Mouse (Mus musculus) lung, postnatal 0 days (tissue): ENCODE results near the gene Cdkn1b. TPM values are rescaled to one million over a fixed set of nuclear protein-coding genes. Genes with fewer than 3 reads are reported as not detected.

Experiments used
- ATAC-seq: fragments of 200-750 bp; cut with Nextera tagmentation; 2 replicates; pipeline ENCODE4 v1.8.0; 2017; ENCODE audit warnings: moderate library complexity
- DNase-seq: peaks from one replicate; pipeline ENCODE4 v3.0.0-alpha.2; 2016; ENCODE audit warnings: low spot score
- H3K27ac ChIP-seq: fragments of 300-500 bp; sonication (generic); 2 replicates; pipeline ENCODE4 v1.5.1; 2014; ENCODE audit warnings: antibody characterized with exemption, mild to moderate bottlenecking, low read length, mixed read lengths
- H3K27me3 ChIP-seq: fragments of 300-500 bp; sonication (generic); replicated peaks from 2 replicates; pipeline ENCODE4 v1.6.1; 2014; ENCODE audit warnings: low read length, mixed read lengths; ENCODE audit not compliant: insufficient read depth
- H3K36me3 ChIP-seq: fragments of 300-500 bp; sonication (generic); 2 replicates; pipeline ENCODE4 v1.6.1; 2014; ENCODE audit warnings: low read length, mixed read lengths; ENCODE audit not compliant: insufficient read depth
- H3K4me1 ChIP-seq: fragments of 300-500 bp; sonication (generic); 2 replicates; pipeline ENCODE4 v1.6.1; 2014; ENCODE audit warnings: antibody characterized with exemption, low read depth, low read length, mixed read lengths; ENCODE audit not compliant: insufficient read depth
- H3K4me2 ChIP-seq: fragments of 300-500 bp; sonication (generic); replicated peaks from 2 replicates; pipeline ENCODE4 v1.6.1; 2014; ENCODE audit warnings: low read depth, mild to moderate bottlenecking, low read length, moderate library complexity, mixed read lengths
- H3K4me3 ChIP-seq: fragments of 300-500 bp; sonication (generic); 2 replicates; pipeline ENCODE4 v1.5.1; 2014; ENCODE audit warnings: low read depth, low read length
- H3K9ac ChIP-seq: fragments of 300-500 bp; sonication (generic); replicated peaks from 2 replicates; pipeline ENCODE4 v1.6.1; 2014; ENCODE audit warnings: low read depth, mild to moderate bottlenecking
- H3K9me3 ChIP-seq: fragments of 300-500 bp; sonication (generic); 2 replicates; pipeline ENCODE4 v1.6.1; 2016; ENCODE audit warnings: low read length, mixed read lengths
- CTCF ChIP-seq: IDR thresholded peaks from 2 replicates; pipeline ENCODE4 v1.5.1; 2016; ENCODE audit warnings: antibody characterized with exemption, mild to moderate bottlenecking
- EP300 ChIP-seq: IDR thresholded peaks from 2 replicates; pipeline ENCODE4 v1.6.1; 2016; ENCODE audit warnings: antibody characterized with exemption, mild to moderate bottlenecking, control low read depth
- WGBS: fragments of 180-500 bp; shearing (Covaris S2); extraction: QIAGEN DNeasy Blood & Tissue Kit; methylation state at CpG from one replicate; pipeline ENCODE4 v1.1.7; 2014; 5-methylcytosine and 5-hydroxymethylcytosine counted together
- polyA plus RNA-seq: library from polyadenylated mRNA; unstranded; fragments of >200 nt; fragmentation: Nextera tagmentation; extraction: Ambion mirVana; gene quantifications from 2 replicates; pipeline ENCODE4 v1.2.1, GENCODE M21; 2015

Cdkn1b gene
- polyA plus RNA-seq, 1 experiment from 2014 or later, result 46.2 TPM

DNA sequence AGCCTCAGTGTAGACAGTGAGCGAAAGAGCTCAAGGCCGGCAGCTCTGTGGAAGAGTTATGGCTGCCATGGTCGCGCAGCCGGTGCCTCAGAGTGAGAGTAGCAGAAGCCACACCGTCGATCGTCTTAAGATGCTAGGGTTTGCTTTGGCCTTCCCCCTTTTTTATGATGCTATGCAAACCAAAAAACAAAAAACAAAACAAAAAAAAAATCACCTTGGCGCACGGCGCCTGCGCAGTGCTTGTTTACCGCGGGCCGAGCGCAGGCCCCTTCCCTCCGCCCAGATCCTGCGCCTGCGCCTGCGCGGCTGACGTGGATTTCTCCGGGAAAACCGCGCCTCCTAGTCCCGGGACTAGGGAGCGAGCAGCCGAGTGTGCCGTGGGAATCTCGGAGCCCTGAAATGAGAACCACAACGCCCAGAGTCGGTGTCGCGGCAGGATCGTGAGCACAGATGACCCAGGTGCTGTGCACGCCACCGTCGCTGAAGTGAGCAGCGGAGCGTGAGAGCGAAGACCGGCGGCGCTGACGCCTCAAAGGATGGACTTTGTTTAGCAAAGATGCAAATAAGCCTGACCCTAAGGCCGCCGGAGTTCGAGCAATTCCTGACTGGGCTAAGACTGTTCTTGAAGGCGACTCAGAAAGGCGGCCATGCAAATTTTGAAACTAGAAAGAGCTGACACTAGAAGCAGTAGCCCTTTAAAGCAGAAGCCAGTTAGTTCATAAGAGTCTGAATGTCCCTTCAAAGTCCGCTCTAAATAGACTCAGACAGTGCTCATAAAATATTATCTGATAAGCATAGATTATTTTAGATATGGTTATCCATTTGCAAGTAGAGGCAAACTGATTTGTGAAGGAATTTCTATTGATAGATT is 21.9 kb upstream of the Cdkn1b start, which contains the start of gene Gpr19:
Gpr19 (minus strand) TSS at position 484 of the 871 bp plus-strand sequence.
- peak; percentile 97 for ATAC-seq

DNA sequence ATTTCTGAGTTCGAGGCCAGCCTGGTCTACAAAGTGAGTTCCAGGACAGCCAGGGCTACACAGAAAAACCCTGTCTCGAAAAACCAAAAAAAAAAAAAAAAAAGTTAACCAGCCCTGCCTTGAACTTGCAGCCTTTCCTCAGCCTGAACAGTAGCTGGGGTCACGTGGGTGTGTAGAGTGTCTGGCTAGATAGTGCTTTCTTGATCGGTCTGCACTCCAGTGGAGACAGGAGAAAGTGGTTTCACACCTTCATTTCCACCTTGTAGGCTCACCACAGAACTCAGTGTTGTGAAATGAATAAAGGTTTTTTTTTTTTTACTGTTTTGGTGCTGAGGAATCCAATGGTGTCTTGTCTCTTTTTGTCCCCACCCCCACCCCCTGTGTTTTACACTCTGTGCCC is 16.8 kb upstream of the Cdkn1b start:
- DNase-seq (no peak), ATAC-seq (no peak)
- no peaks in the 10 kb centered on the region for H3K36me3 ChIP-seq
- TF ChIP-seq CTCF, result no peak
- no peak for TF ChIP-seq EP300
- H3K4me2 ChIP-seq, result no peak overlapping the region
- H3K27ac ChIP-seq, result no peak overlapping the region
- H3K9ac ChIP-seq, result no peak overlapping the region
- H3K27me3 ChIP-seq, result no peaks in the 10 kb centered on the region
- H3K9me3 ChIP-seq, result no peaks in the 10 kb centered on the region
- 91% methylated on average over 3 of the region's 4 CpGs for WGBS
- no peaks in the 10 kb centered on the region for H3K4me1 ChIP-seq
- no peak overlapping the region for H3K4me3 ChIP-seq

More for the DNA sequence above, 21.9 kb upstream of the Cdkn1b start, which contains the start of gene Gpr19:
- H3K27me3 ChIP-seq, result no peaks in the 10 kb centered on the region
- peak within 1 kb of the TSS; percentile 61 for H3K9ac ChIP-seq
- H3K4me2 ChIP-seq, result peak within 1 kb of the TSS; percentile 56
- no peaks in the 10 kb centered on the region for H3K4me1 ChIP-seq
- H3K9me3 ChIP-seq, result no peaks in the 10 kb centered on the region
- TF ChIP-seq EP300 (peak; percentile 62; the same call in 1 of the 2 replicates), CTCF (peak; percentile 46; the same call in 1 of the 2 replicates)
- H3K27ac ChIP-seq, result peak within 1 kb of the TSS; percentile 100
- no peaks in the 10 kb centered on the region for H3K36me3 ChIP-seq
- peak; percentile 98 for DNase-seq
- H3K4me3 ChIP-seq, result peak within 1 kb of the TSS; percentile 55
- WGBS, result under 1% methylated on average over 51 of the region's 51 CpGs

DNA sequence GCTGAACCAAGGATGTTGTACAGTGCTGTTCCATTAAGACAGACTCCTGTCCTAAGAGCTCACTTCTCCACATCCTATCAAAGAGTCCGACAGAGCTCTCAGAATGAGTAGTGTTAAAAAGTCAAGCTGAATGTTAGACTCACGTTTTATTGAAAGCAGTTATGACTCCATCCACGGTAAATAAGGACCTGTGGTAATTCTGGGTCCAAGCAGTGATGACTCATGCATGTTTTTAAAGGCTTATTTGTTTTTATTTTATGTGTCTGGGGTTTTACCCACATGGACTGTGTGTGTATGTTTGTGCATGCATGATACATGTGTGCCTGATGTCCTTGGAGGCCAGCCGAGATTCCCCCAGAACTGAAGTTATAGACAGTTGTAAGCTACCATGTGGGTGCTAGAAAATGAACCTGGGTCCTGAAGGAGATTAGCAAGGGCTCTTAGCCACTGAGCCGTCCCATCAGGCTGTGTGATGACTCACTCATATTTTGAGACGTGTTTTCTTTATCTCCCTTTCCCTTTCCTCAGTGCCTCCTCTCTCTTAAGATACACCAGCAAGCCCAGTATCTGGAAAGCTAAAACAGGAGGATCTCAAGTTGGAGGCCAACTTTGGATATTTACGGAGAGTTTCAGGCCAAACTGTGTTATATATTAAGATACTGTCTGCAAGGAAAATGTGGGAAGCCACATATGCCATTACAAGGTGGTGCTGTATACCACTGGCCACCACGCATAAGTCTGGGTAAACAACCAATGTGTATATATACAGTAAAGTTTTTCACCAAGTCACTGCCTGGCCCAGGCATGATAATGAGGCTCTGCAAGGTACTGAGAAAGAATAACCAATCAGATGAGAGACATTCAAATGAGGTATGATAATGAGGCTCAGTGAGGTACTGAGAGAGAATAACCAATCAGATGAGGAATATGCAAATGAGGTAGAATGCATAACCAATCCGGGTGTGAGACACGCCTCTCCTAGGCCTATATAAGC is 16.0 kb upstream of the Cdkn1b start:
- H3K4me1 ChIP-seq, result no peaks in the 10 kb centered on the region
- no peak overlapping the region for H3K4me3 ChIP-seq
- ATAC-seq (no peak), DNase-seq (no peak)
- H3K27ac ChIP-seq, result no peak overlapping the region
- H3K4me2 ChIP-seq, result no peak overlapping the region
- H3K9me3 ChIP-seq, result no peaks in the 10 kb centered on the region
- TF ChIP-seq CTCF (no peak), EP300 (no peak)
- no peak overlapping the region for H3K9ac ChIP-seq
- 83% methylated on average over 10 of the region's 10 CpGs for WGBS
- H3K36me3 ChIP-seq, result no peaks in the 10 kb centered on the region
- no peaks in the 10 kb centered on the region for H3K27me3 ChIP-seq

DNA sequence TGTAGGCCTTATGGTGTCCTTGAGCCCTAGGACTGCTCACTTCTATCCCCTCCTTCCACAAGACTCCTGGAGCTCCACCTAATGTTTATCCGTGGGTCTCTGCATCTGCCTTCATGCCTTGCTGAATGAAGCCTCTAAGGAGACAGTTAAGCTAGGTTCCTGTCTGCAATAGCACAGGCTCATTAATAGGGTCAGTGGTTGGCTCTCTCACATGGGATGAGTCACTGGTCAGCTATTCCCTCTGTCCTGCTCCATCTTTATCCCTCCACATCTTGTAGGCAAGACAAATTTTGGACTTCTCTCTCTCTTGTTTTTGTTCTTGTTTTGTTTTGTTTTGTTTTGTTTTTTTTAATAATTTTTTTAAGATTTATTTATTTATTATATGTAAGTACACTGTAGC is 14.4 kb upstream of the Cdkn1b start:
- DNase-seq (no peak), ATAC-seq (no peak)
- no peaks in the 10 kb centered on the region for H3K4me1 ChIP-seq
- 76% methylated on average over 1 of the region's 1 CpGs for WGBS
- TF ChIP-seq EP300 (no peak), CTCF (no peak)
- H3K4me2 ChIP-seq, result no peak overlapping the region
- H3K9me3 ChIP-seq, result no peaks in the 10 kb centered on the region
- no peaks in the 10 kb centered on the region for H3K27me3 ChIP-seq
- H3K9ac ChIP-seq, result no peak overlapping the region
- no peak overlapping the region for H3K27ac ChIP-seq
- no peaks in the 10 kb centered on the region for H3K36me3 ChIP-seq
- no peak overlapping the region for H3K4me3 ChIP-seq

DNA sequence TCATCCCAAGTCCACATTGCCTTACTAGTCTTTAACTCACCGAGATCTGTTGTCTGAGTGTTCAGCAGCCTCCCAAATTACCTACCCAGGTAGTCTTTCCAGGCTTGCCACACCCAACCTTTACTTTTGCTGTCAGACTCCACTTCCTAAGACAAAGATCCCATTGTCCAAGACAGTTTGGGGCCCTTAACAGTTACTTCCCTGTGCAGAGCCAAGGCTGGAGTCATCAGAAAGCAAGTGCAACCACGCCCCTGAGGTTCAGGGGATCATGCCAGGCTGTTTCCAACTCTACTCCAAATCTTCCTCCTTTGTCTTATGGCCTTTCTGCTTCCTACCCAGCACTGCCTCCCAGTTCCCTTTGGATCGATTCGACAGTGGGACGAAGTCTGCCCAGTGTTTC is 5.7 kb upstream of the Cdkn1b start:
- Histone ChIP-seq H3K9me3 (no peaks in the 10 kb centered on the region), H3K4me1 (no peaks in the 10 kb centered on the region), H3K36me3 (no peaks in the 10 kb centered on the region), H3K4me3 (no peak overlapping the region), H3K4me2 (no peak overlapping the region), H3K27me3 (no peaks in the 10 kb centered on the region), H3K27ac (no peak overlapping the region), H3K9ac (no peak overlapping the region)
- no peak for DNase-seq
- ATAC-seq, result no peak
- TF ChIP-seq EP300 (no peak), CTCF (no peak)
- 98% methylated on average over 5 of the region's 5 CpGs for WGBS

DNA sequence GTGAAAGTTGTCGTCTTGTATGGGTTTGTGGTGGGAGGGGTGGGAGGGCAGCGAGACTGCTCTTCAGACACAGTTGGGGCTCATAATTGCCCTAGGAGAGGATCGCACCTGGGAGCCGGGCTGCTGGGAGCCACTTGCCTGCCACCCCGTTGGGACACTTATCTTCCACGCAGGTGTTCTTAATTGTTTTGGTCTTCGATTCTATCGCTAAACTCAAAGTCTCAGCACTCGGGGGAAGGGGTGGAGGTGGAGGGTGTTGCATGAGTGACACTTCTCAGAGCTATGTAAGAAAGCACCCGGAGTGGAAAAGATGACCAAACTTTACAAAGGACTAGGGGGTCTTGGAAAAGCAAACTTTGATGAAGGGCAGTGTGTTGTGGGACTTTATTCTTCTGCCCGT is 3.6 kb upstream of the Cdkn1b start:
- peak overlapping the region; percentile 63 for H3K9ac ChIP-seq
- H3K4me2 ChIP-seq, result peak overlapping the region; percentile 73
- no peaks in the 10 kb centered on the region for H3K36me3 ChIP-seq
- no peaks in the 10 kb centered on the region for H3K27me3 ChIP-seq
- H3K9me3 ChIP-seq, result no peaks in the 10 kb centered on the region
- H3K4me3 ChIP-seq, result peak overlapping the region; percentile 45
- TF ChIP-seq EP300 (no peak), CTCF (no peak)
- no peaks in the 10 kb centered on the region for H3K4me1 ChIP-seq
- 0% methylated on average over 11 of the region's 11 CpGs for WGBS
- ATAC-seq, result no peak
- peak overlapping the region; percentile 89 for H3K27ac ChIP-seq
- no peak for DNase-seq
